7 mouse cellular contexts compared by ENCODE assay signal in the genomic region with DNA sequence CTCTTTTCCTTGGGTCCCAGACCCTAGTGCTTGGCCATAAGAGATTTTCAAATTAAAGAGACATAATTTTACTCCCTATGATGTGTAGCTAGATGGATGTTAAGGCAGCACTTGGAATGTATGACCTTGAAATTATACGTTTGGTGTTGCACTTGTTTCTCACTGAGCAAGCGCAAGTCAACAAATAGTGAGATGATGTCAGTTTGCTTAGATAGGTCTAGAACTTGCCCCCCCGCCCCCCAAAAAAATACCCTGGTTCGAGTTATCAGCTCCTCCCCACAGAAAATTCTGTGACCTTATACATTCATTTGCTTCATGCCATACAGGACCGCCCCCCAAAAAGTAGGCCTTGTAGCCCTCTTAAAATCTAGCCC. TPM values are rescaled to one million over a fixed set of nuclear protein-coding genes. Genes with fewer than 3 reads are reported as not detected.
DNase-seq lines count a peak whose midpoint lies in the region; ATAC-seq and TF ChIP-seq lines count a peak whose summit lies in the region.

No protein-coding gene starts in this region.

- TF ChIP-seq POLR2A in limb, embryonic 14.5 days (IDR thresholded peaks at IDR 0.05; ENCODE audit: borderline replicate concordance, extremely low read depth, insufficient read depth, insufficient read length) = no peak

- no peak for DNase-seq in lung, postnatal 25 days (ENCODE audit: low spot score)
- DNase-seq in limb, embryonic 14.5 days (ENCODE audit: low spot score) = no peak
- DNase-seq in frontal cortex, postnatal 25 days (ENCODE audit: low spot score in 2 of 2) = no peak
- DNase-seq in urinary bladder, postnatal 14 days (ENCODE audit: low spot score) = no peak

- ATAC-seq in lung, embryonic 16.5 days (ENCODE audit: low read depth) = no peak
- ATAC-seq in forebrain, embryonic 15.5 days (replicated peaks) = no peak
- ATAC-seq in limb, embryonic 14.5 days (ENCODE audit: low FRiP score, low read depth) = no peak
- ATAC-seq in stomach, embryonic 15.5 days (ENCODE audit: insufficient read depth, low FRiP score, low read depth) = no peak

- peaks cover 47% of the 10 kb centered on the region for H3K4me1 ChIP-seq in lung, embryonic 16.5 days (replicated peaks; ENCODE audit: control insufficient read depth, insufficient read depth, low read length)
- H3K4me1 ChIP-seq in forebrain, embryonic 15.5 days = peaks cover 13% of the 10 kb centered on the region
- peaks cover 21% of the 10 kb centered on the region for H3K4me1 ChIP-seq in limb, embryonic 14.5 days (ENCODE audit: control insufficient read depth, insufficient read depth, low read length)
- peaks cover 28% of the 10 kb centered on the region for H3K4me1 ChIP-seq in stomach, embryonic 15.5 days

- H3K9me3 ChIP-seq in lung, embryonic 16.5 days (ENCODE audit: control insufficient read depth, low read length) = no peaks in the 10 kb centered on the region
- no peaks in the 10 kb centered on the region for H3K9me3 ChIP-seq in forebrain, embryonic 15.5 days
- no peaks in the 10 kb centered on the region for H3K9me3 ChIP-seq in limb, embryonic 14.5 days (ENCODE audit: control insufficient read depth, low read length)
- H3K9me3 ChIP-seq in stomach, embryonic 15.5 days = no peaks in the 10 kb centered on the region

- no peaks in the 10 kb centered on the region for H3K27me3 ChIP-seq in lung, embryonic 16.5 days (ENCODE audit: control insufficient read depth, insufficient read depth, low read depth, low read length)
- H3K27me3 ChIP-seq in forebrain, embryonic 15.5 days = no peaks in the 10 kb centered on the region
- no peaks in the 10 kb centered on the region for H3K27me3 ChIP-seq in limb, embryonic 14.5 days (ENCODE audit: control insufficient read depth, insufficient read depth, low read length)
- H3K27me3 ChIP-seq in stomach, embryonic 15.5 days (replicated peaks) = no peaks in the 10 kb centered on the region

- no peak overlapping the region for H3K27ac ChIP-seq in lung, embryonic 16.5 days (ENCODE audit: low read length)
- H3K27ac ChIP-seq in forebrain, embryonic 15.5 days (replicated peaks) = 0 out of 2 replicates have a peak overlapping the region, but pooled peaks have one; percentile 54
- 0 out of 2 replicates have a peak overlapping the region, but pooled peaks have one; percentile 33 for H3K27ac ChIP-seq in limb, embryonic 14.5 days (replicated peaks; ENCODE audit: low read depth, low read length)
- H3K27ac ChIP-seq in stomach, embryonic 15.5 days = peak overlapping the region; percentile 94; the same call in 1 of the 2 replicates

- peak overlapping the region; percentile 95 for H3K4me2 ChIP-seq in lung, embryonic 16.5 days (ENCODE audit: low read depth, low read length)
- peak overlapping the region; percentile 84 for H3K4me2 ChIP-seq in forebrain, embryonic 15.5 days (replicated peaks)
- peak overlapping the region; percentile 53 for H3K4me2 ChIP-seq in limb, embryonic 14.5 days (replicated peaks; ENCODE audit: low read depth, low read length, severe bottlenecking)
- H3K4me2 ChIP-seq in stomach, embryonic 15.5 days = peak overlapping the region; percentile 82

- peak overlapping the region; percentile 36 for H3K4me3 ChIP-seq in lung, embryonic 16.5 days (ENCODE audit: low read length)
- H3K4me3 ChIP-seq in forebrain, embryonic 15.5 days = peak overlapping the region; percentile 51
- peak overlapping the region; percentile 57 for H3K4me3 ChIP-seq in limb, embryonic 14.5 days (replicated peaks; ENCODE audit: low read length)
- H3K4me3 ChIP-seq in stomach, embryonic 15.5 days (replicated peaks) = peak overlapping the region; percentile 63

- peak overlapping the region; percentile 48; the same call in 1 of the 2 replicates for H3K9ac ChIP-seq in lung, embryonic 16.5 days (ENCODE audit: low read length)
- H3K9ac ChIP-seq in forebrain, embryonic 15.5 days (replicated peaks) = no peak overlapping the region
- no peak overlapping the region for H3K9ac ChIP-seq in limb, embryonic 14.5 days (ENCODE audit: low read depth, low read length, severe bottlenecking)
- no peak overlapping the region for H3K9ac ChIP-seq in stomach, embryonic 15.5 days

- H3K36me3 ChIP-seq in lung, embryonic 16.5 days (ENCODE audit: control insufficient read depth, insufficient read depth, low read length) = peaks cover 9% of the 10 kb centered on the region
- H3K36me3 ChIP-seq in forebrain, embryonic 15.5 days = 0 out of 2 replicates have a peak, but pooled peaks cover 4% of the 10 kb centered on the region
- H3K36me3 ChIP-seq in limb, embryonic 14.5 days (ENCODE audit: control insufficient read depth, insufficient read depth, low read length) = peaks cover 34% of the 10 kb centered on the region
- H3K36me3 ChIP-seq in stomach, embryonic 15.5 days = peaks cover 8% of the 10 kb centered on the region; the same call in 1 of the 2 replicates

- 53% methylated on average over 5 of the region's 5 CpGs for WGBS in lung, embryonic 16.5 days
- 56% methylated on average over 5 of the region's 5 CpGs for WGBS in forebrain, embryonic 15.5 days
- 60% methylated on average over 5 of the region's 5 CpGs for WGBS in limb, embryonic 14.5 days
- WGBS in stomach, embryonic 15.5 days = 49% methylated on average over 5 of the region's 5 CpGs

RNA-seq across cellular contexts. Expression of a gene that starts 0.6 kb away (rescaled TPM):
- 34.0 and 38.3 TPM in 2 replicates for polyA plus RNA-seq in lung, embryonic 16.5 days (2015; fragmentation: Nextera tagmentation; extraction: Ambion mirVana)
- 11.2 and 12.1 TPM in 2 replicates for polyA plus RNA-seq in forebrain, embryonic 15.5 days (2015; fragmentation: Nextera tagmentation; extraction: Ambion mirVana)
- 13.1 and 15.6 TPM in 2 replicates for polyA plus RNA-seq in limb, embryonic 14.5 days (2012; rRNA removed)
- 25.2 and 25.8 TPM in 2 replicates for polyA plus RNA-seq in limb, embryonic 14.5 days (2014; fragmentation: Nextera tagmentation; extraction: Ambion mirVana)
- polyA plus RNA-seq in stomach, embryonic 15.5 days (2015; fragmentation: Nextera tagmentation; extraction: Ambion mirVana) = 28.8 and 30.3 TPM in 2 replicates

RNA-seq across cellular contexts. Expression of a gene that starts 20.6 kb away (rescaled TPM):
- polyA plus RNA-seq in lung, embryonic 16.5 days (2015; fragmentation: Nextera tagmentation; extraction: Ambion mirVana) = 35.4 and 37.2 TPM in 2 replicates
- polyA plus RNA-seq in forebrain, embryonic 15.5 days (2015; fragmentation: Nextera tagmentation; extraction: Ambion mirVana) = 9.2 and 9.9 TPM in 2 replicates
- polyA plus RNA-seq in limb, embryonic 14.5 days (2012; rRNA removed) = 39.8 and 57.0 TPM in 2 replicates
- polyA plus RNA-seq in limb, embryonic 14.5 days (2014; fragmentation: Nextera tagmentation; extraction: Ambion mirVana) = 52.4 and 58.3 TPM in 2 replicates
- 34.0 and 41.0 TPM in 2 replicates for polyA plus RNA-seq in stomach, embryonic 15.5 days (2015; fragmentation: Nextera tagmentation; extraction: Ambion mirVana)

RNA-seq across cellular contexts. Expression of a gene that starts 43.6 kb away (rescaled TPM):
- polyA plus RNA-seq in lung, embryonic 16.5 days (2015; fragmentation: Nextera tagmentation; extraction: Ambion mirVana) = 4.6 and 4.8 TPM in 2 replicates
- polyA plus RNA-seq in forebrain, embryonic 15.5 days (2015; fragmentation: Nextera tagmentation; extraction: Ambion mirVana) = 4.4 and 5.1 TPM in 2 replicates
- 10.5 and 11.4 TPM in 2 replicates for polyA plus RNA-seq in limb, embryonic 14.5 days (2012; rRNA removed)
- polyA plus RNA-seq in limb, embryonic 14.5 days (2014; fragmentation: Nextera tagmentation; extraction: Ambion mirVana) = 4.7 and 4.9 TPM in 2 replicates
- 4.5 and 5.0 TPM in 2 replicates for polyA plus RNA-seq in stomach, embryonic 15.5 days (2015; fragmentation: Nextera tagmentation; extraction: Ambion mirVana)
